Mouse (Mus musculus) embryo, embryonic 11 days (tissue): ENCODE measurements around the gene Rcan3.

ENCODE experiments used
- DNase-seq: peaks from one replicate; pipeline ENCODE4 v3.0.0-alpha.2; 2015

The Rcan3 gene

GRCm38 (mm10) chr4:135433443-135434394, at the start of gene Rcan3:
Gene Rcan3, minus strand, starts transcription at chr4:135433853.
- DNase-seq = peak; percentile 93

- DNase-seq = no peak
These were observed 46.7 kb upstream of the Rcan3 start for GRCm38 (mm10) chr4:135480370-135480769.

- DNase-seq = no peak
These were observed 44.2 kb upstream of the Rcan3 start for GRCm38 (mm10) chr4:135477851-135478250.

- DNase-seq = no peak
These were observed 29.8 kb upstream of the Rcan3 start for GRCm38 (mm10) chr4:135463406-135463805.

- no peak for DNase-seq
These were observed 19.9 kb upstream of the Rcan3 start for GRCm38 (mm10) chr4:135453572-135453971.

GRCm38 (mm10) chr4:135453164-135453563, 19.5 kb upstream of the Rcan3 start:
- DNase-seq = no peak

GRCm38 (mm10) chr4:135451360-135452015, 17.8 kb upstream of the Rcan3 start:
- no peak for DNase-seq

- no peak for DNase-seq
These were observed 8.8 kb upstream of the Rcan3 start for GRCm38 (mm10) chr4:135442473-135442872.

- DNase-seq = peak; percentile 62
These were observed 6.4 kb upstream of the Rcan3 start for GRCm38 (mm10) chr4:135439904-135440522.

GRCm38 (mm10) chr4:135439188-135439647, 5.6 kb upstream of the Rcan3 start:
- DNase-seq = peak; percentile 86

- DNase-seq = no peak
These were observed 4.3 kb upstream of the Rcan3 start for GRCm38 (mm10) chr4:135437924-135438323.

GRCm38 (mm10) chr4:135436291-135436690, 2.6 kb upstream of the Rcan3 start:
- DNase-seq = peak; percentile 35

GRCm38 (mm10) chr4:135434395-135434789, 739 bp upstream of the Rcan3 start:
- no peak for DNase-seq

- DNase-seq = no peak
These were observed 589 bp downstream of the Rcan3 start for GRCm38 (mm10) chr4:135433086-135433442.

- DNase-seq = no peak
These were observed 3.5 kb downstream of the Rcan3 start for GRCm38 (mm10) chr4:135429990-135430760.

- DNase-seq = no peak
These were observed 4.3 kb downstream of the Rcan3 start for GRCm38 (mm10) chr4:135429383-135429782.

GRCm38 (mm10) chr4:135426587-135426986, 7.1 kb downstream of the Rcan3 start:
- no peak for DNase-seq

GRCm38 (mm10) chr4:135425625-135426024, 8.0 kb downstream of the Rcan3 start:
- DNase-seq = no peak

- DNase-seq = no peak
These were observed 12.7 kb downstream of the Rcan3 start for GRCm38 (mm10) chr4:135420961-135421360.

- no peak for DNase-seq
These were observed 13.2 kb downstream of the Rcan3 start for GRCm38 (mm10) chr4:135420416-135420815.

- no peak for DNase-seq
These were observed 13.7 kb downstream of the Rcan3 start for GRCm38 (mm10) chr4:135419996-135420395.

- no peak for DNase-seq
These were observed 17.3 kb downstream of the Rcan3 start for GRCm38 (mm10) chr4:135416367-135416766.

- DNase-seq = no peak
These were observed 20.2 kb downstream of the Rcan3 start for GRCm38 (mm10) chr4:135413491-135413890.
